Mouse (Mus musculus) cerebellum, postnatal 36 days (tissue): ENCODE measurements around the gene Tpra1.
A peak's percentile ranks its signal among the peaks of the same experiment; 100 is the strongest.

Experiments used
- DNase-seq, 2 experiments: peaks; one replicate each; pipeline ENCODE4 v3.0.0; 2021 to 2022; ENCODE audit warnings: mixed read lengths in 2 of 2

Tpra1 gene

GRCm38 (mm10) chr6:88928576-88928975 lies 26.5 kb downstream of the Tpra1 start:
- no peak for DNase-seq

- DNase-seq = no peak
These were observed 27.4 kb downstream of the Tpra1 start for GRCm38 (mm10) chr6:88929451-88929850.

- DNase-seq = no peak
These were observed 28.0 kb downstream of the Tpra1 start for GRCm38 (mm10) chr6:88930049-88930448.

- no peak for DNase-seq
These were observed 29.4 kb downstream of the Tpra1 start for GRCm38 (mm10) chr6:88931449-88931848.

- no peak for DNase-seq
These were observed 32.1 kb downstream of the Tpra1 start for GRCm38 (mm10) chr6:88934132-88934531.

- no peak for DNase-seq
These were observed 32.8 kb downstream of the Tpra1 start for GRCm38 (mm10) chr6:88934816-88935215.

- peak; percentile 57 to 63 for DNase-seq
These were observed 33.8 kb downstream of the Tpra1 start for GRCm38 (mm10) chr6:88935735-88936276.

- no peak for DNase-seq
These were observed 34.5 kb downstream of the Tpra1 start for GRCm38 (mm10) chr6:88936342-88937213.

GRCm38 (mm10) chr6:88937214-88937549 lies 35.1 kb downstream of the Tpra1 start:
- no peak for DNase-seq

GRCm38 (mm10) chr6:88937971-88938663 lies 36.1 kb downstream of the Tpra1 start:
- no peak for DNase-seq

GRCm38 (mm10) chr6:88938664-88939055 lies 36.6 kb downstream of the Tpra1 start:
- no peak for DNase-seq

- DNase-seq = no peak
These were observed 37.4 kb downstream of the Tpra1 start for GRCm38 (mm10) chr6:88939281-88940089.

- no peak for DNase-seq
These were observed 38.3 kb downstream of the Tpra1 start for GRCm38 (mm10) chr6:88940090-88940916.

- DNase-seq = no peak
These were observed 39.6 kb downstream of the Tpra1 start for GRCm38 (mm10) chr6:88941628-88942027.

GRCm38 (mm10) chr6:88942595-88942994 lies 40.5 kb downstream of the Tpra1 start:
- DNase-seq = no peak

- DNase-seq = no peak
These were observed 41.6 kb downstream of the Tpra1 start for GRCm38 (mm10) chr6:88943666-88944065.

- DNase-seq = no peak
These were observed 44.4 kb downstream of the Tpra1 start for GRCm38 (mm10) chr6:88946442-88946841.

GRCm38 (mm10) chr6:88947771-88948170 lies 45.7 kb downstream of the Tpra1 start:
- DNase-seq = no peak

- no peak for DNase-seq
These were observed 54.7 kb downstream of the Tpra1 start for GRCm38 (mm10) chr6:88956725-88957124.

GRCm38 (mm10) chr6:88957313-88957712 lies 55.3 kb downstream of the Tpra1 start:
- DNase-seq = no peak

GRCm38 (mm10) chr6:88957801-88958211 lies 55.8 kb downstream of the Tpra1 start:
- no peak for DNase-seq

- DNase-seq = peak in 1 of 2 experiments; percentile 12
These were observed 56.3 kb downstream of the Tpra1 start for GRCm38 (mm10) chr6:88958305-88958704.
